Mouse (Mus musculus) small intestine, adult 2 months (tissue): ENCODE measurements at regions not wholly inside any gene's neighbourhood (a gene's known extent, or its start where the extent isn't known, plus 50 kb on each side); places are given as distances from the start of the nearest gene placed in this dataset.

Source experiments
- H3K27ac ChIP-seq: fragments of 200-500 bp; 2 replicates; pipeline ENCODE4 v1.5.1; 2012; ENCODE audit warnings: low read depth, low read length, control low read depth, inconsistent platforms; ENCODE audit not compliant: insufficient read depth
- H3K27me3 ChIP-seq: fragments of 200-500 bp; 2 replicates; pipeline ENCODE4 v1.6.1; 2012; ENCODE audit warnings: mild to moderate bottlenecking, moderate library complexity, low read length, inconsistent platforms; ENCODE audit not compliant: control insufficient read depth, insufficient read depth
- H3K36me3 ChIP-seq: fragments of 200-500 bp; 2 replicates; pipeline ENCODE4 v1.6.1; 2012; ENCODE audit warnings: mild to moderate bottlenecking, low read length, control low read depth, inconsistent platforms; ENCODE audit not compliant: control insufficient read depth, insufficient read depth
- H3K4me1 ChIP-seq: fragments of 200-500 bp; 2 replicates; pipeline ENCODE4 v1.6.1; 2012; ENCODE audit warnings: low read length, inconsistent platforms, mixed read lengths; ENCODE audit not compliant: control insufficient read depth, insufficient read depth, insufficient read length
- H3K4me3 ChIP-seq: fragments of 200-500 bp; 2 replicates; pipeline ENCODE4 v1.5.1; 2012; ENCODE audit warnings: low read depth, mild to moderate bottlenecking, control low read depth, inconsistent platforms, low read length, moderate library complexity
- CTCF ChIP-seq: fragments of 200-500 bp; IDR thresholded peaks from 2 replicates; pipeline ENCODE4 v1.5.1; 2012; ENCODE audit warnings: low read depth, mild to moderate bottlenecking, control low read depth, inconsistent platforms, low read length, moderate library complexity, mixed read lengths; ENCODE audit not compliant: insufficient replicate concordance, insufficient read length; ENCODE audit errors: extremely low read depth
- POLR2A ChIP-seq: fragments of 200-500 bp; IDR thresholded peaks from 2 replicates; pipeline ENCODE4 v1.6.1; 2012; ENCODE audit warnings: low read depth, mild to moderate bottlenecking, control low read depth, inconsistent platforms, low read length, moderate library complexity
- WGBS: fragments of 180-500 bp; shearing (Covaris S2); methylation state at CpG from one replicate; pipeline ENCODE4 v1.1.7; 2018; 5-methylcytosine and 5-hydroxymethylcytosine counted together

- TF ChIP-seq CTCF (no peak), POLR2A (no peak)
- WGBS, result 79% methylated on average over 1 of the region's 1 CpGs
- Histone ChIP-seq H3K27ac (no peak overlapping the region), H3K4me1 (no peaks in the 10 kb centered on the region), H3K36me3 (no peaks in the 10 kb centered on the region), H3K27me3 (no peaks in the 10 kb centered on the region), H3K4me3 (no peak overlapping the region)
Observed at GRCm38 (mm10) chr11:6785471-6785870, 52.0 kb downstream of the Gm11983 start.

GRCm38 (mm10) chr11:6782826-6783225, 54.6 kb downstream of the Gm11983 start:
- H3K4me1 ChIP-seq, result no peaks in the 10 kb centered on the region
- H3K27me3 ChIP-seq, result no peaks in the 10 kb centered on the region
- WGBS, result 89% methylated on average over 14 of the region's 14 CpGs
- H3K27ac ChIP-seq, result no peak overlapping the region
- TF ChIP-seq POLR2A (no peak), CTCF (no peak)
- H3K36me3 ChIP-seq, result no peaks in the 10 kb centered on the region
- H3K4me3 ChIP-seq, result no peak overlapping the region

- H3K27ac ChIP-seq, result no peak overlapping the region
- H3K36me3 ChIP-seq, result no peaks in the 10 kb centered on the region
- H3K4me1 ChIP-seq, result no peaks in the 10 kb centered on the region
- 61% methylated on average over 5 of the region's 5 CpGs for WGBS
- no peak for TF ChIP-seq POLR2A
- no peak for TF ChIP-seq CTCF
- no peak overlapping the region for H3K4me3 ChIP-seq
- no peaks in the 10 kb centered on the region for H3K27me3 ChIP-seq
Observed at GRCm38 (mm10) chr11:6779752-6780151, 57.7 kb downstream of the Gm11983 start.

- TF ChIP-seq CTCF (no peak), POLR2A (no peak)
- no peak overlapping the region for H3K4me3 ChIP-seq
- no peaks in the 10 kb centered on the region for H3K36me3 ChIP-seq
- H3K4me1 ChIP-seq, result no peaks in the 10 kb centered on the region
- H3K27ac ChIP-seq, result no peak overlapping the region
- no peaks in the 10 kb centered on the region for H3K27me3 ChIP-seq
- 56% methylated on average over 10 of the region's 10 CpGs for WGBS
Observed at GRCm38 (mm10) chr11:6778596-6779360, 58.7 kb downstream of the Gm11983 start.

DNA sequence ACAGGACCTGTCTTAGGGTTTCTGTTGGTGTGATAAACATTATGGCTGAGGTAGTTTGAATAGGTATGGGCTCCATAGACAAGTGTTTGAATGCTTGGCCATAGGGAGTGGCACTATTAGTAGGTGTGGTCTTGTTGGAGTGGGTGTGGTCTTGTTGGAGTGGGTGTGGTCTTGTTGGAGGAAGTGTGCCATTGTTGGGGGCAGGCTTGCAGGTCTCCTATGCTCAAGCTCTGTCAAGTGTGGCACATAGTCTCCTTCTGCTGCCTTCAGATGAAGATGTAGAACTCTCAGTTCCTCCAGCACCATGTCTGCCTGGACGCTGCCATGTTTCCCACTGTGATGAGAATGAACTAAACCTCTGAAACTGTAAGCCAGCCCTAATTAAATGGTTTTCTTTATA, 59.9 kb downstream of the Gm11983 start:
- 91% methylated on average over 1 of the region's 1 CpGs for WGBS
- TF ChIP-seq CTCF (no peak), POLR2A (no peak)
- no peaks in the 10 kb centered on the region for H3K4me1 ChIP-seq
- no peaks in the 10 kb centered on the region for H3K36me3 ChIP-seq
- no peak overlapping the region for H3K4me3 ChIP-seq
- H3K27ac ChIP-seq, result no peak overlapping the region
- no peaks in the 10 kb centered on the region for H3K27me3 ChIP-seq

GRCm38 (mm10) chr11:6774656-6775055, 62.8 kb downstream of the Gm11983 start:
- no peak overlapping the region for H3K27ac ChIP-seq
- TF ChIP-seq POLR2A, result no peak
- TF ChIP-seq CTCF, result no peak
- H3K4me3 ChIP-seq, result no peak overlapping the region
- no peaks in the 10 kb centered on the region for H3K36me3 ChIP-seq
- WGBS, result 49% methylated on average over 4 of the region's 4 CpGs
- H3K27me3 ChIP-seq, result no peaks in the 10 kb centered on the region
- H3K4me1 ChIP-seq, result no peaks in the 10 kb centered on the region

DNA sequence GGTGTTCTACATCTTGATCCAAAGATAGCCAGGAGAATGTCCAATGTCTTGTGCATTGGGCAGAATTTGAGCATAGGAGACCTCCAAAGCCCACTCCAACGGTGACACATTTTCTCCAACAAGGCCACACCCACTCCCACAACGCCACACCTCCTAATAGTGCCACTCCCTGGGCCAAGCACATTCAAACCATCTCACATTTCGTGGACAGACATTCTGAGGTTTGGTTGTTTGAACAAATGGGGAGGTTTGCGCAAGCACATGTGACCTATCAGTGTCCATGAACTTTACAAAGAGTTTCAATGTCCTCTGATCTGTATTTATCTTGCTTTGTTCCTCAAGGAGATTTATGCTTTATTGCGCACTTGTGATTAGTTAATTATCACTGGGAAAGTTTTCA, 63.5 kb downstream of the Gm11983 start:
- H3K27me3 ChIP-seq, result no peaks in the 10 kb centered on the region
- 57% methylated on average over 5 of the region's 5 CpGs for WGBS
- H3K36me3 ChIP-seq, result no peaks in the 10 kb centered on the region
- TF ChIP-seq POLR2A (no peak), CTCF (no peak)
- H3K4me1 ChIP-seq, result no peaks in the 10 kb centered on the region
- H3K27ac ChIP-seq, result no peak overlapping the region
- no peak overlapping the region for H3K4me3 ChIP-seq

- 10% methylated on average over 1 of the region's 1 CpGs for WGBS
- Histone ChIP-seq H3K4me1 (no peaks in the 10 kb centered on the region), H3K36me3 (no peaks in the 10 kb centered on the region), H3K27me3 (no peaks in the 10 kb centered on the region), H3K27ac (no peak overlapping the region), H3K4me3 (no peak overlapping the region)
- no peak for TF ChIP-seq POLR2A
- TF ChIP-seq CTCF, result no peak
Observed at GRCm38 (mm10) chr11:6773364-6773763, 64.1 kb downstream of the Gm11983 start.
